Mouse (Mus musculus) C2C12 (cell line): ENCODE data around the gene Tox2. TPM values are rescaled to one million over a fixed set of nuclear protein-coding genes. Genes with fewer than 3 reads are reported as not detected.

Experiments used
- H3K27me3 ChIP-seq: one replicate; pipeline ENCODE4 v1.6.1; 2011; ENCODE audit not compliant: control insufficient read depth, insufficient read depth, insufficient read length
- H3K36me3 ChIP-seq: one replicate; pipeline ENCODE4 v1.6.1; 2011; ENCODE audit not compliant: control insufficient read depth, insufficient read depth
- H3K4me3 ChIP-seq: one replicate; pipeline ENCODE4 v1.5.1; 2011; ENCODE audit warnings: mild to moderate bottlenecking, control low read depth; ENCODE audit not compliant: poor library complexity, insufficient read depth, severe bottlenecking
- H3K79me2 ChIP-seq: one replicate; pipeline ENCODE4 v1.6.1; 2011; ENCODE audit not compliant: control insufficient read depth, insufficient read depth
- H3K79me3 ChIP-seq: one replicate; pipeline ENCODE4 v1.6.1; 2011; ENCODE audit warnings: low read depth, control low read depth
- H3ac ChIP-seq: one replicate; pipeline ENCODE3; 2011; ENCODE audit warnings: low read depth; ENCODE audit not compliant: control insufficient read depth, insufficient read length
- CEBPB ChIP-seq: IDR thresholded peaks from one replicate; pipeline ENCODE4 v1.6.1; 2011; ENCODE audit warnings: low read depth, mild to moderate bottlenecking, control low read depth, moderate library complexity
- CTCF ChIP-seq: IDR thresholded peaks from one replicate; pipeline ENCODE4 v1.5.1; 2011; ENCODE audit not compliant: control insufficient read depth, insufficient read depth, insufficient read length
- FOSL1 ChIP-seq: IDR thresholded peaks from one replicate; pipeline ENCODE4 v1.8.0; 2011; ENCODE audit warnings: mild to moderate bottlenecking, low read length; ENCODE audit not compliant: poor library complexity, insufficient read depth, severe bottlenecking
- MAX ChIP-seq: IDR thresholded peaks from one replicate; pipeline ENCODE4 v1.6.1; 2011; ENCODE audit warnings: mild to moderate bottlenecking, control low read depth
- MYOD1 ChIP-seq: IDR thresholded peaks from one replicate; pipeline ENCODE4 v1.6.1; 2011; ENCODE audit warnings: low read depth; ENCODE audit not compliant: control insufficient read depth, insufficient read length
- MYOG ChIP-seq: IDR thresholded peaks from one replicate; pipeline ENCODE4 v1.6.1; 2011; ENCODE audit not compliant: control insufficient read depth, insufficient read length; ENCODE audit errors: extremely low read depth
- USF1 ChIP-seq: IDR thresholded peaks from one replicate; pipeline ENCODE4 v1.6.1; 2011; ENCODE audit warnings: low read depth, mild to moderate bottlenecking, control low read depth, moderate library complexity
- polyA plus RNA-seq: library from polyadenylated mRNA; unstranded; fragments of >200 nt; fragmentation: generic; extraction: Trizol; gene quantifications from one replicate; pipeline ENCODE4 v1.2.1, GENCODE M21; 2012; ENCODE audit warnings: missing spikeins

Tox2 gene
- polyA plus RNA-seq, 1 experiment = 0.14 TPM

DNA sequence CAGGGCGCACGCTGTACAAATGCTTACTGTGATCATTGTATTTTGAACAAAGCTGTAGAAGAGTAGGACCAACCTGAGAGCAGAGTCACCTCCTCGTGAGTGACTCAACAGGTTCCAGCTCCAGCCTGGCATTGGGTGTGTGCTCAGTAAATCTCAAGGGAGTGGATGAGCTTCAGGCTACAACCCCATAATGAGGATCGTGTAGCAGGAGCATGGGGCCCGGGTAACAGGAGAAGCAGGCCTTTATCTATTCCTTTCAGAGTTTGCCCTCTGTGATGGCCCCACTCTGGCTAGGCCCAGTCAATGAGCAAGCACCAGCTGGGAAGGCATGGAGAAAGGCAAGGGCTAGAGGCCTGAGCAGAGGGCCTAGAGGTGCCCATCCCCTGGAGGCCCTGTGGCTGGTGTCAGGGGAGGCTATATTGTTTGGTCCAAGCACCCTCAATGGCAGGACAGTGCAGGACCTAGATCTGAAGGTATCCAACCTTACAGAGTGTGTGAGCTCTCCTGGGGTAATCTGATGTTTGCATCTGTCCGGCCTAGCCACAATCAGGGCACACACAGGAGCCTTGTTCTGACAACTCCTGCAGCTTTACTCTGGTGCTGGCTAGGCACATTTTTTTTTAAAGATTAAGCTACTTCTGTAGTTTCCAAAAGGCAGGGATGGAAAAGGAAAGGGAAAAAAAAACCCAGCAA lies 58.6 kb downstream of the Tox2 start:
- H3K4me3 ChIP-seq = no peak overlapping the region
- H3K27me3 ChIP-seq = no peaks in the 10 kb centered on the region
- H3K79me2 ChIP-seq = no peaks in the 10 kb centered on the region
- no peaks in the 10 kb centered on the region for H3K79me3 ChIP-seq
- TF ChIP-seq CEBPB = no peak
- H3ac ChIP-seq = no peak overlapping the region
- H3K36me3 ChIP-seq = no peaks in the 10 kb centered on the region

DNA sequence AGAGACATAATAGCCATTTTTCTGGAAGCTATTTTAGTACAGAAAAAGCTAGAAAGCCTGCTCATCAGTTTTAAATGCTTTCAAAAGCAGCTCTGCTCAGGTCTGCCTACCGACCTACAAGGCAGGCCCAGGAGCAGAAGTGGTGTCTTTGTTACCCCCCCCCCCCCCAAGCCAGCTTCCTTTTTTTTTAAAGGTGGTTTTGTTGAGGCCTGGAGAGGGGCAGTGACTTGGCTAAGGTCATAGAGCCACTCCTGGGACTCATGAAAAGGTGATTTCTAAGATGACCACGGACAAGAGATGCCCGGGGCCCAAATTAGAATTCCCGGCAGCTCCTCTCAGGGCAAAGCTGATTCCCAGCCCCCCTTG lies 59.1 kb downstream of the Tox2 start:
- Histone ChIP-seq H3K4me3 (no peak overlapping the region), H3K36me3 (no peaks in the 10 kb centered on the region), H3K27me3 (no peaks in the 10 kb centered on the region), H3ac (no peak overlapping the region), H3K79me2 (no peaks in the 10 kb centered on the region), H3K79me3 (no peaks in the 10 kb centered on the region)
- TF ChIP-seq CTCF (no peak), MYOG (no peak), MYOD1 (no peak), FOSL1 (no peak), USF1 (no peak), MAX (no peak), CEBPB (no peak)

DNA sequence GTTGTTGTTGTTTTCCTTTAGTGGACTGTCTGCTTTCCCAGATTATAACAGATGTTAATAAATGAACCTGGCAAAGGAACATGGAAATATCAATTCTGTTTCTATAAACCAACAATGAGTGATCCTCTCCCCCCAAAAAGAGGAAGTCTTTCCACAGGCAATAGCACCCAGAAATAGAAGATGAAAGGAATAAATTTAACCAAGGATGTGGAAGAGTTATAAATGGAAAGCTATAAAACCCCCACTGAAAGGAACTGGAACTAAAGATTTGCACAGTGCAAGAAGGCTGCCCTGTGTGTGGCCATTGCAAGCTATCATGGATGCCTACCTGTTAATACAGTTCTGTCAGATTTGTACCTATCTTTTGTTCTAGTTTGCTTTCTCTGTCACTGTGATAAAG lies 64.2 kb downstream of the Tox2 start:
- no peak for TF ChIP-seq MYOG
- H3K27me3 ChIP-seq = no peaks in the 10 kb centered on the region
- no peaks in the 10 kb centered on the region for H3K36me3 ChIP-seq
- H3ac ChIP-seq = no peak overlapping the region
- no peak overlapping the region for H3K4me3 ChIP-seq
- H3K79me2 ChIP-seq = no peaks in the 10 kb centered on the region
- H3K79me3 ChIP-seq = no peaks in the 10 kb centered on the region

DNA sequence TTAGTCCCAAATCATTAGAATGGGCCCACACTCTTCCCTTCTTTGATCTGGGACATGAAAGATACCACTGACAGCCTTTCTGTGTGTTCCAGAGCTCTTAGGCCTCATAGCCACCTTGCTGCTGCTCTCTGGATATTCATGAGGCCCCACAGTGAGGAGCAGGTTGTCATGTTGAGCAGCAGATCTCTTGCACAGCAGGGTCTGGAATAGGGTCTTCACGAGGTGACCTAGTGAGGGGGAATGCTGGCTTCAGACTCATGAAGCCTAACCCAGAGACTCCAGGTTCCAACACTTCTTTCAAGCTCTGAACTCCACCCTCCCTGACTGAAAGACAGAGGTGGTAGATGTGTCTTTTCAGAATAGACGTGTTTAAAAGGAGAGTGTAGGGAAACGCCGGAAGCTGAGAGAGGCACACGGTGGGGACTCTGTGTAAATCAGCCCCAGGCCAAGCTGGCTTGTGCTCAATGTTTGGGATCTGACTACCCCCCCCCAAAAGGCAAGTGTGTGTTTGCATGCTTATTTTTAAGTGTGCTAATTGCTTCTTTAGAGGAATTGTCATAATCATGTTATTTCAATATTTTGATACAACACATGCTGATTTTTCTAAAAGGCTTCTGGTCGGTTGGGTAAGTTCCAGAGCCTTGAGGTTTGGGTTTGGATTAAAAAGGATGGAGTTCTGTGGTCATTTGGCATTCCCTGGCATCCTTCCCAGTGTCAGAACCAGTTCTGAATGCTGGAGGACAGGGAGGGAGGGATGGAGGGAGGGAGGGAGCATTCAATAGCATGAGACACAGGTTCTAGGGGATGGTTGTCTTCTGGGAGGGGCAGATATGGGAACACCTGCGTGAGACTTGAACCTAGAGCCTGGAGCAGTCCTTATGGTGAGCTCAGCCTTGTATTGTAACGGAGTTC lies 68.9 kb downstream of the Tox2 start:
- Histone ChIP-seq H3K79me2 (no peaks in the 10 kb centered on the region), H3ac (no peak overlapping the region), H3K27me3 (no peaks in the 10 kb centered on the region), H3K79me3 (no peaks in the 10 kb centered on the region), H3K4me3 (no peak overlapping the region), H3K36me3 (no peaks in the 10 kb centered on the region)
- no peak for TF ChIP-seq MYOD1
- TF ChIP-seq FOSL1 = no peak
- no peak for TF ChIP-seq MYOG
- TF ChIP-seq CTCF = no peak
- TF ChIP-seq CEBPB = no peak

DNA sequence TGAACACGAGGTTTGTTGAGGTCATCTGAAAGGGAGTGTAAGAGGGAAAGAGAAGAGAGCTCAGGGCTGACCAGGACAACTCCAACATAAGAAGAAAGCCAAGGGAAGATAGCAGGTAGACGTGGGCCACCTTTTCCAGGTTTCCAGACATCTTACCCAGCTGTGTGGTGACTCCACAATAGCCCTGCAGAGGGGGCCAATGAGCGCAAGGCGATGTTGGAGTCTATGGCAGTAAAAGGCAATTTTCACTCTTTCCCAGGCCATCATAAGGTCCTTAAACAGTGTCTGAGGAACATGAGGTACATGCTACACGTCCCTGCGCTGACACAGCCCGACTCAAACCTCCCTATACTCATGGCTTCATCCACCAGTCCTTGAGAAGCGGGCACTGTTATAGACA lies 70.9 kb downstream of the Tox2 start:
- no peak overlapping the region for H3ac ChIP-seq
- H3K4me3 ChIP-seq = no peak overlapping the region
- H3K79me2 ChIP-seq = no peaks in the 10 kb centered on the region
- H3K27me3 ChIP-seq = no peaks in the 10 kb centered on the region
- TF ChIP-seq MYOD1 (no peak), MAX (no peak), CEBPB (no peak), USF1 (no peak), MYOG (no peak), CTCF (no peak), FOSL1 (no peak)
- H3K36me3 ChIP-seq = no peaks in the 10 kb centered on the region
- no peaks in the 10 kb centered on the region for H3K79me3 ChIP-seq

DNA sequence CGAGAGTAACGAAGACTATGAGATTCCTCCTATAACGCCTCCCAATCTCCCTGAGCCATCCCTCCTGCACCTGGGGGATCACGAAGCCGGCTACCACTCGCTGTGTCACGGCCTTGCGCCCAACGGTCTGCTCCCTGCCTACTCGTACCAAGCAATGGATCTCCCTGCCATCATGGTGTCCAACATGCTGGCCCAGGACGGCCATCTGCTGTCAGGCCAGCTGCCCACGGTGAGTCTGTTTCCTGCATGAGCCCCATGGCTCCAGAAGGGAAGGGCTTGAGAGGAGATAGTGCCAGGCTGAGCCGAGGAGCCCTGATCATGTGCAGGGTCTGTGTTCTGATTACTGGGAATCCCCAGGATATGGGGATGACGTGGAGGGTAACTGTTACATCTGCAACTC lies 73.1 kb downstream of the Tox2 start:
- Histone ChIP-seq H3ac (no peak overlapping the region), H3K36me3 (no peaks in the 10 kb centered on the region), H3K79me2 (no peaks in the 10 kb centered on the region), H3K79me3 (no peaks in the 10 kb centered on the region), H3K4me3 (no peak overlapping the region), H3K27me3 (no peaks in the 10 kb centered on the region)
- TF ChIP-seq CEBPB (no peak), MYOD1 (no peak), MYOG (no peak), MAX (no peak), USF1 (no peak), CTCF (no peak), FOSL1 (no peak)
